ENCODE assay signal across 7 mouse cellular contexts in genomic region chr1:156985657-156986640, GRCm38 (mm10). TPM values are rescaled to one million over a fixed set of nuclear protein-coding genes. Genes with fewer than 3 reads are reported as not detected.
DNase-seq lines count a peak whose midpoint lies in the region; ATAC-seq and TF ChIP-seq lines count a peak whose summit lies in the region.

No protein-coding gene starts in this region.

- no peaks in the 10 kb centered on the region for H3K27me3 ChIP-seq in lung, postnatal 0 days (replicated peaks; ENCODE audit: insufficient read depth, low read length)
- no peaks in the 10 kb centered on the region for H3K27me3 ChIP-seq in neural tube, embryonic 15.5 days (replicated peaks)

- no peak overlapping the region for H3K4me3 ChIP-seq in lung, postnatal 0 days (ENCODE audit: low read depth, low read length)
- no peak overlapping the region for H3K4me3 ChIP-seq in brown adipose tissue, adult 24 weeks (ENCODE audit: insufficient read depth, low read depth, low read length)
- H3K4me3 ChIP-seq in gastrocnemius, adult 2 months = no peak overlapping the region
- H3K4me3 ChIP-seq in neural tube, embryonic 15.5 days (replicated peaks) = no peak overlapping the region

- H3K4me1 ChIP-seq in lung, postnatal 0 days (ENCODE audit: insufficient read depth, low read depth, low read length) = peaks cover 8% of the 10 kb centered on the region; the same call in 1 of the 2 replicates
- no peaks in the 10 kb centered on the region for H3K4me1 ChIP-seq in brown adipose tissue, adult 24 weeks (ENCODE audit: control insufficient read depth, insufficient read depth, insufficient read length, low read length)
- peaks cover 21% of the 10 kb centered on the region for H3K4me1 ChIP-seq in neural tube, embryonic 15.5 days

- no peaks in the 10 kb centered on the region for H3K9me3 ChIP-seq in lung, postnatal 0 days (ENCODE audit: low read length)
- no peaks in the 10 kb centered on the region for H3K9me3 ChIP-seq in neural tube, embryonic 15.5 days (replicated peaks)

- H3K4me2 ChIP-seq in lung, postnatal 0 days (replicated peaks; ENCODE audit: low read depth, low read length) = no peak overlapping the region
- no peak overlapping the region for H3K4me2 ChIP-seq in neural tube, embryonic 15.5 days

- no peak for TF ChIP-seq EP300 in lung, postnatal 0 days (IDR thresholded peaks at IDR 0.05)

- TF ChIP-seq CTCF in lung, postnatal 0 days (IDR thresholded peaks at IDR 0.05) = no peak
- TF ChIP-seq CTCF in gastrocnemius, adult 2 months (IDR thresholded peaks at IDR 0.05) = no peak

- no peak overlapping the region for H3K9ac ChIP-seq in lung, postnatal 0 days (replicated peaks; ENCODE audit: low read depth)
- H3K9ac ChIP-seq in neural tube, embryonic 15.5 days (replicated peaks) = no peak overlapping the region

- intact Hi-C loops in gastrocnemius, adult 2 months (cut with DNase I) = no loop called here

- peak; percentile 57 for DNase-seq in lung, postnatal 0 days (ENCODE audit: low spot score)
- no peak for DNase-seq in lung, postnatal 25 days (ENCODE audit: low spot score)
- DNase-seq in liver = peak; percentile 29
- peak; percentile 81 to 83 for DNase-seq in spleen, postnatal 36 days (ENCODE audit: low spot score in 2 of 2)
- no peak for DNase-seq in gastrocnemius, adult 2 months

- no peaks in the 10 kb centered on the region for H3K36me3 ChIP-seq in lung, postnatal 0 days (ENCODE audit: insufficient read depth, low read length)
- H3K36me3 ChIP-seq in neural tube, embryonic 15.5 days = no peaks in the 10 kb centered on the region

- 0 out of 2 replicates have a peak overlapping the region, but pooled peaks have one; percentile 21 for H3K27ac ChIP-seq in lung, postnatal 0 days (ENCODE audit: low read length)
- peak overlapping the region; percentile 50; the same call in 1 of the 2 replicates for H3K27ac ChIP-seq in brown adipose tissue, adult 24 weeks (replicated peaks; ENCODE audit: low read depth, low read length)
- no peak overlapping the region for H3K27ac ChIP-seq in gastrocnemius, adult 2 months
- no peak overlapping the region for H3K27ac ChIP-seq in neural tube, embryonic 15.5 days (replicated peaks)

- peak; percentile 60 for ATAC-seq in lung, postnatal 0 days
- ATAC-seq in neural tube, embryonic 15.5 days (ENCODE audit: low FRiP score) = no peak

- WGBS in lung, postnatal 0 days = 28% methylated on average over 6 of the region's 6 CpGs
- 61% methylated on average over 6 of the region's 6 CpGs for WGBS in neural tube, embryonic 15.5 days

RNA-seq across cellular contexts. Expression of gene Ralgps2, which starts 46.5 kb away (rescaled TPM):
- 38.3 and 42.5 TPM in 2 replicates for polyA plus RNA-seq in lung, postnatal 0 days (2015; fragmentation: Nextera tagmentation; extraction: Ambion mirVana)
- polyA plus RNA-seq in brown adipose tissue, adult 24 weeks (2012; ENCODE audit: insufficient read depth, insufficient read length, missing spikeins) = 3.0 and 4.4 TPM in 2 replicates
- 1 to 10 TPM; 1.5 to 1.9 TPM for total RNA-seq in gastrocnemius, adult 2 months (2021)
- polyA plus RNA-seq in neural tube, embryonic 15.5 days (2015; fragmentation: Nextera tagmentation; extraction: Ambion mirVana) = 77.6 and 88.0 TPM in 2 replicates

Comparison
In these comparisons a context has a peak if more than half of its experiments do, and no peak if none do; other contexts are left out.
1. DNase-seq: peak in lung, postnatal 0 days (single experiment), liver (single experiment) and spleen, postnatal 36 days (2 of 2); none in lung, postnatal 25 days (single experiment) and gastrocnemius, adult 2 months (single experiment).
2. H3K27ac ChIP-seq: peak in lung, postnatal 0 days (single experiment) and brown adipose tissue, adult 24 weeks (single experiment); none in gastrocnemius, adult 2 months (single experiment) and neural tube, embryonic 15.5 days (single experiment).